Mouse (Mus musculus) common myeloid progenitor, adult 5-6 weeks (primary cell): Measurements from ENCODE around the gene Pbx1. TPM values are rescaled to one million over a fixed set of nuclear protein-coding genes. Genes with fewer than 3 reads are reported as not detected.

Experiments
- ATAC-seq: replicated peaks from 2 replicates; pipeline ENCODE4 v1.8.0; 2016; ENCODE audit warnings: low read depth, mild to moderate bottlenecking, moderate TSS enrichment, inconsistent platforms; ENCODE audit not compliant: poor library complexity, severe bottlenecking
- total RNA-seq: library from RNA; stranded (forward); fragments of 200-1000, 187-1606 nt; gene quantifications from 2 replicates; pipeline ENCODE4 v1.2.3, GENCODE M21; 2017

Pbx1 gene
- total RNA-seq, 1 experiment from 2014 or later = 45.1 TPM

GRCm38 (mm10) chr1:168312710-168313447, 119.2 kb downstream of the Pbx1 start:
- no peak for ATAC-seq

- no peak for ATAC-seq
Measured at GRCm38 (mm10) chr1:168309101-168309521, 123.0 kb downstream of the Pbx1 start.

GRCm38 (mm10) chr1:168307275-168308182, 124.5 kb downstream of the Pbx1 start:
- ATAC-seq = peak; percentile 79

- no peak for ATAC-seq
Measured at GRCm38 (mm10) chr1:168300505-168300904, 131.6 kb downstream of the Pbx1 start.

- no peak for ATAC-seq
Measured at GRCm38 (mm10) chr1:168299928-168300365, 132.1 kb downstream of the Pbx1 start.

GRCm38 (mm10) chr1:168299181-168299580, 132.9 kb downstream of the Pbx1 start:
- ATAC-seq = no peak

DNA sequence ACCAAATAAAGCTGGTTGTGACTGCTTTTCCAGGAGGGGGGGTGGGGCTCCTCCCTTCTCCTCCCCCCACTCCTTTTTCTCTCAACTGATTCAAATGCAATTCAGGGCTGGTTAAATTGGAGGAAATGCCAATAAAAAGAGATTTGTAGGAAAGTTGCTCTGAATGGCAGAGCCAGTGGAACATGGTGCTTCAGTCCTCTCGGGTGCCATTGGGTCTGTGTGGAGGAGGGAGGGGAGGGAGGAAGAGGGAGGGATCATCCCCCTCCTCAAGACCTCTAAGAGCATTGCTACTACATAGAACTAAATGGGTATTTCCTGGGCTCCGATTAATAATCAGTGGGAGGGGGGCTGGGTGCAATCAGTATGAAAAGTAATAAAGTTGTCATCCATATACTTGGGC, 135.8 kb downstream of the Pbx1 start:
- ATAC-seq = no peak

DNA sequence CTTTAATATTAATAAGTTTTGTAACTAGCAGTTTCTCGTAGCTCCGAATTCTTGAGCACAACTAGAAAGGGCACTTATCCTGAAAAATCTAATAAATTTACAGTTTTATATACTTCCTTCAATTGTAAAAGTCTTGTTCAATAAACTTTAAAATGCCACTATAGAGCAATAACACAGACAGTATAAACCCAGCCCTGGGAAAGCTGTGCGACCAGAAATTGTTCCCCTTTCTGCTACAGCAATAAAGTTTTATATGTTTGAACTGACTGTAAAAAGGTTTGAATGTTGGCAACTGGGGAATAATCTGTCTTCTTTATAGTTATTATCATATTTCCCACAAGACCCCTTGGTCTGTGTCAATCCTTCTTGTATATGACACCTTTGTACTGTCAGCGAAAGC, 136.3 kb downstream of the Pbx1 start:
- no peak for ATAC-seq

GRCm38 (mm10) chr1:168293673-168294072, 138.4 kb downstream of the Pbx1 start:
- no peak for ATAC-seq

GRCm38 (mm10) chr1:168292106-168292505, 140.0 kb downstream of the Pbx1 start:
- ATAC-seq = no peak

- ATAC-seq = no peak
Measured at GRCm38 (mm10) chr1:168291643-168292040, 140.4 kb downstream of the Pbx1 start.

- peak; percentile 26; the same call in 1 of the 2 replicates for ATAC-seq
Measured at GRCm38 (mm10) chr1:168291001-168291642, 140.9 kb downstream of the Pbx1 start.

- no peak for ATAC-seq
Measured at GRCm38 (mm10) chr1:168290236-168290985, 141.7 kb downstream of the Pbx1 start.

DNA sequence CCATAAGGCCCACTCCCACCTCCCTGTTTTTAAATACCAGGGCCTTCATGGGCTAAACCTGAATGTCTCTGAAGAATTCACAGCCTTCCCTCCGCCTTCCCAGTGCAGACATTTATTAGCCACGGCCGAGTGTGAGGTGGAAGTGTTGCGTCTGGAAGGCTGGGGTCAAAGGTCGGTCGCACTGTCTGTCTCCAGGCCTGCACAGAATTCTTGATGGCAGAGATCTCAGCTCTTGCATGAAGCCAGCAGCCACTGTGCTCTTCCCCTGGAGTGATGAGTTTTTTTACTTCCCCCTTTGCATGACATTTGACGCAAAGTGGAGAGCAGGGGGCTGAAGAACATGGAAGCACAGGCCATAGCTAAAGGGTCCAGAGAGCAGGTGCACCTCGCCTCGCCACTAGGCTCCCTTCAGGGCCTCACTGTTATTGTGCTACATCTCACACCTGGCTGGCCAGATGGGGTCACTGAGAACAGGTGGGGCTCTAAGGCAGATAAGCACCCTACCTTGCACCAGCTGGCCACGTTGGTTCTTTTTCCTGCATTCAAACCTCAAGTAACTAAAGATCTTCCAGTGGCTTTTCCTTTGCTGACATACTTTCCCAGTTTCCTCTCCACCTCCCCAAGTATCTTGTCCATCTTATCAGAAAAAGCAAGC, 143.1 kb downstream of the Pbx1 start:
- no peak for ATAC-seq

- ATAC-seq = peak; percentile 60
Measured at GRCm38 (mm10) chr1:168287843-168288591, 144.1 kb downstream of the Pbx1 start.

DNA sequence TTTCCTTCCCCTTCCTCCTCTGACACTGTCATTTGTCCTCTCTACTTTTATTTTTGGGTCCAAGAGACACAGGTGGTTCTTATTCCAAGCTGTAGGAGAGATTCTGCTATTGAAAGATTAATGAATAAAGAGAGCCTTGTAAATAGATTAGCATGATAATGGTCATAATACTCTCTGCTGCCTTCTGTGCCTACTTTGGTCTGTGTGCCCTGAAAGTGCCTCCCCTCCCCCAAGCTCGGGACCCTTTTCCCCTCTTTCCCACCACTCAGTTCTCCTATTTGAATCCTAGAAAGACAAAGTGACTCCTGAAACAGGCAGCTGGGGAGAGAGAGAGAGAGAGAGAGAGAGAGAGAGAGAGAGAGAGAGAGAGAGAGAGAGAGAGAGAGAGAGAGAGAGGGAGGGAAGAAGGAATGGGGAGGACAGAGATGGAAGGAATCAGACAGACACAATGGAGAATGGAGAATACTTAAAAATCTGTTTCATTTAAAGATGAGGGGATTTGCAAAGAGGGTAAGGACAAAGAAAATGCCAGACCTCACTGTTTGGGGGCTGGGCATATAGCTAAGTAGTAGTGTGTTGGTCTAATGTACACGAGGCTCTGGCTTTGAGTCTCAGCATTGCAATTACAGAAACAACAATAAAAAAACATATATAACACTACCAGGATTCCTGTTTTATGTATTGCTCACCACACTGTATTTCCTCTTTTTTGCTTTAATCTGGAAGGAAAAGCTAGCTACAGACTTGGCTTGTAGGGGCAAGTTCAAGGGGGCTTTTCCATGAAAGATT, 145.0 kb downstream of the Pbx1 start:
- no peak for ATAC-seq

DNA sequence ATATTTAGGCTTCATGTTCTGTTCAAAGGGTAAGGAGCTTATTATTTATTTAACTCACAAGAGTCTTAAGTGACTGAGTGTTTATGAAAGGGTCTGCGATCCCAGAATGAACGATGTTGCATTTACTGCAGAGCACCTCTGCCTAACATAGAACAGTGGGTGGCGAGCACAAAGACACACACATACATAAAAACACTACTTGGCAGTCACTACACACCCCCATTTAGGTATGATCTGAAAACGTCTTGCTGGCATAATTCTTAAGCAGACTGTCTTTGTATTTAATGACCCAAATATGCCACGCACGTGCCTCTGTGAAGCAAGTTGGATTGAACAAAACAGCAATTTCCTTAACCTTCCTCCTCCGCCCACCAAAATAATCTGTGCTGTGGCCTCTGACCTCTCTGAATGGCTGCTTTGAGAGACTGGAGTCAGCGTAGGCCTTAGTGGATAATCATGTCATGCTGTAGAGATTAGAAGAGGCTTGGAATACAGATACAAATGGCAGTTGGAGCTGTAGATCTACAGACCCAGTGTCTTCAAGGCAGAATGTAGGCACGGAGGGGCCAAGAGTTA, 147.4 kb downstream of the Pbx1 start:
- ATAC-seq = no peak
